Mouse (Mus musculus) cerebellum, adult 11 months (tissue): ENCODE measurements around the gene Gpn3.

Experiments
- DNase-seq: peaks from one replicate; pipeline ENCODE4 v3.0.0; 2022

Gene Gpn3

GRCm38 (mm10) chr5:122371591-122372191 lies at the start of gene Gpn3:
TSS of gene Gpn3 (plus strand) at chr5:122371876.
- no peak for DNase-seq

- DNase-seq, result no peak
Observed at GRCm38 (mm10) chr5:122323523-122323922, 48.2 kb upstream of the Gpn3 start.

- peak; percentile 85 for DNase-seq
Observed at GRCm38 (mm10) chr5:122324608-122325431, 46.9 kb upstream of the Gpn3 start.

- DNase-seq, result no peak
Observed at GRCm38 (mm10) chr5:122325477-122325876, 46.2 kb upstream of the Gpn3 start.

GRCm38 (mm10) chr5:122327283-122327682 lies 44.4 kb upstream of the Gpn3 start:
- DNase-seq, result no peak

- DNase-seq, result no peak
Observed at GRCm38 (mm10) chr5:122330269-122330668, 41.4 kb upstream of the Gpn3 start.

- DNase-seq, result no peak
Observed at GRCm38 (mm10) chr5:122334682-122335081, 37.0 kb upstream of the Gpn3 start.

GRCm38 (mm10) chr5:122336554-122337294 lies 35.0 kb upstream of the Gpn3 start:
- no peak for DNase-seq

GRCm38 (mm10) chr5:122342874-122343273 lies 28.8 kb upstream of the Gpn3 start:
- DNase-seq, result no peak

GRCm38 (mm10) chr5:122343768-122344167 lies 27.9 kb upstream of the Gpn3 start:
- no peak for DNase-seq

GRCm38 (mm10) chr5:122344260-122344659 lies 27.4 kb upstream of the Gpn3 start:
- DNase-seq, result peak; percentile 67

GRCm38 (mm10) chr5:122345777-122346176 lies 25.9 kb upstream of the Gpn3 start:
- no peak for DNase-seq

GRCm38 (mm10) chr5:122353807-122354491 lies 17.7 kb upstream of the Gpn3 start, which contains the start of the genes Rad9b and Vps29:
TSS of gene Rad9b (minus strand) at chr5:122354233.
TSS of gene Vps29 (plus strand) at chr5:122354369.
- DNase-seq, result peak; percentile 99

GRCm38 (mm10) chr5:122354492-122355067 lies 17.1 kb upstream of the Gpn3 start:
- DNase-seq, result no peak

- DNase-seq, result peak; percentile 98
Observed at GRCm38 (mm10) chr5:122372192-122372769, 605 bp downstream of the Gpn3 start, which contains the start of gene Fam216a. TSS of gene Fam216a (minus strand) at chr5:122372364.

- no peak for DNase-seq
Observed at GRCm38 (mm10) chr5:122372878-122373277, 1.2 kb downstream of the Gpn3 start.

GRCm38 (mm10) chr5:122377101-122377833 lies 5.6 kb downstream of the Gpn3 start:
- no peak for DNase-seq

GRCm38 (mm10) chr5:122378171-122378570 lies 6.5 kb downstream of the Gpn3 start:
- no peak for DNase-seq

- DNase-seq, result peak; percentile 79
Observed at GRCm38 (mm10) chr5:122379374-122380155, 7.9 kb downstream of the Gpn3 start.

GRCm38 (mm10) chr5:122390006-122390405 lies 18.3 kb downstream of the Gpn3 start:
- DNase-seq, result no peak
